Mouse (Mus musculus) layer of hippocampus, postnatal 36 days (tissue): ENCODE results near the gene Usp10. TPM values are rescaled to one million over a fixed set of nuclear protein-coding genes. Genes with fewer than 3 reads are reported as not detected.
A peak's percentile ranks its signal among the peaks of the same experiment; 100 is the strongest.

ENCODE experiments used
- DNase-seq, 2 experiments: peaks; one replicate each; pipeline ENCODE4 v3.0.0; 2022
- total RNA-seq, 2 experiments: library from RNA; stranded (reverse); gene quantifications; 2 replicates each; pipeline ENCODE4 v1.2.3; 2021

Gene Usp10
- total RNA-seq, 2 experiments from 2014 or later: 86.6 to 95.8 TPM

DNA sequence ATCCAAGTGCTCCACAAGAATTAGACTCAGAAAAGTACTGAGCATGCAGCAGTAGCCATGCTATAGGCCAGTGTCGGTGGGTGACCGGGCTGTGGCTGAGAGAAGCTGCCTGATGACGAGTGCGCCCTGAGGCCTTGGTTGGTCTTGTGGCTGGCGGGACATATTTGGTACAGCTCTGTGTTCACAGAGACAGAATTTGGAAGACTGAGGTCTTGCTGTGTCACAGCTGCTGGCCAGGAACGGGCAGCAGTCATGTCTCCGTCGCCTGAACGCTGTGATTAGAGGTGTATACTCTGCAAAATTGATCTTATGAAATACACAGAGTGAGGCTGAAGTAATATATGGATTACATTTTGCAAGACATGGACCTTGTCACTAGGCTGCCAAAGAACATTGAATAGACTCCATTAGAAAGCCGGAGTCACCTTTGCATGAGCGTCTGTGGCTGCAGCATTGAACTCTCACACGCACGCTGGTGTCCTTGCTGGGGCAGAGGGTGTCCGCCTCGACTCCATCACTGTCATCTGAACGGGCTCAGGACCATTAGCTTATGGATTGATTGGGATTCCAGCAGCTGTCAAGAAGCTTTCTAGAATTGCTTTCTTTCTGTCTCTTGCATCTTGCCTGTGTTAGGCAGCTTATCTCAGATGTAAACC lies 6.2 kb downstream of the Usp10 start:
- DNase-seq: no peak

DNA sequence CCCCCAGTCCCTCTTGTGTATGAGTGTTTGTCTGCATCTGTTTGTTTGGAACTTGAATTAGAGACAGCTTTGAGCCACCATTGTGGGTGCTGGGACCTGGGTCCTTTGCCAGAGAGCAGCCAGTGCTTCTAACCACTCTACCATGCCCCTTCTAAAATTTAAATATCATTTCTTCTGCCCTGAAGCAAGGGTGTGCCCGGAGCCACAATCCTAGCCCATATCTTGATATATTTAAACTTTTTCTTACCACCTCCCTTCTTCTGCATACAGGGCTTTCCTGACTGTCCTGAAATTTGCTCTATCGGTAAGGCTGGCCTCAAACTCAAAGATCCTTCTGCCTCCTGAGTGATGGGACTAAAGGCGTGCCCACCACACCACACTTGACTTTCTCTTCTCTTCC lies 7.3 kb downstream of the Usp10 start:
- no peak for DNase-seq

GRCm38 (mm10) chr8:119918155-119918567 lies 8.0 kb downstream of the Usp10 start:
- DNase-seq: no peak

GRCm38 (mm10) chr8:119923259-119923658 lies 13.1 kb downstream of the Usp10 start:
- DNase-seq: no peak

- DNase-seq: no peak
Measured at GRCm38 (mm10) chr8:119925428-119925827, 15.3 kb downstream of the Usp10 start.

- no peak for DNase-seq
Measured at GRCm38 (mm10) chr8:119926474-119926873, 16.3 kb downstream of the Usp10 start.

- DNase-seq: no peak
Measured at GRCm38 (mm10) chr8:119927422-119928092, 17.4 kb downstream of the Usp10 start.

DNA sequence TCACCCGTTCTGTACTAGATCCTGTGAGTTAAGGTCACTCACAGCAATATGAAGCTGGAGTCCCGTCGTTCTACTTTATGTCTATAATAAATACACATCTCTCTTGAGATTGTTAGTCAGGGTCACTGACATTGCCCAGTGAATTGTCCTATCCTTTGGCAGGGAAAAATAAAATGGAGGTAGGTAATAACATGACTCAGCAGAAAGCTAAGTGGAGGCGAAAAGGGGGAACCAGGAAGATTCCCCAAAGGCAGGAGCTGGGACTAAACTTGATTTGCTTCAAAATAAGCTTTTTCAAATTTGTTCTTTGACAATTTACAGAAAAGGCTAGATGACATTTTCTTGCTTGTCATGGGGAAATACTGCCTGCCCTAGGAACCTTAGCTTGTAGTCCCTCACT lies 21.2 kb downstream of the Usp10 start:
- DNase-seq: no peak

DNA sequence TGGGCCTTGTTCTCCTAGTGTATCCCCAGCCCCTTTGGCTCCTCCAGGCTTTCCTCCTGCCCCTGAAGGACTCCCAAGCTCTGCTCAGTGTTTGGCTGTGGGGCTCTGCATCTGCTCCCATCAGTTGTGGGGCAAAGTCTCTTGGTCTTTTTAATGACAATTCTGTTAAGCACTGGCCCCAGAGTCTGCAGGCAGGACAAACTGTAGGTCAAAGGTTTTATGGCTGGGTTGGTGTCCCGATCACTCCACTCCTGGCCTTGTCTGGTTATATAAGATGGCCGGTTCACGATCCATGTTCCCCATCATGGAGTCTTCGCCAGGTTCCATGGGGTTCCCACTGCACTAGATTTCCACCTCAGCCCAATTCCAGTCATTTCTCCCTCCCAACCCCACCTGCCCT lies 23.5 kb downstream of the Usp10 start:
- no peak for DNase-seq

GRCm38 (mm10) chr8:119935541-119935940 lies 25.4 kb downstream of the Usp10 start:
- DNase-seq: no peak

DNA sequence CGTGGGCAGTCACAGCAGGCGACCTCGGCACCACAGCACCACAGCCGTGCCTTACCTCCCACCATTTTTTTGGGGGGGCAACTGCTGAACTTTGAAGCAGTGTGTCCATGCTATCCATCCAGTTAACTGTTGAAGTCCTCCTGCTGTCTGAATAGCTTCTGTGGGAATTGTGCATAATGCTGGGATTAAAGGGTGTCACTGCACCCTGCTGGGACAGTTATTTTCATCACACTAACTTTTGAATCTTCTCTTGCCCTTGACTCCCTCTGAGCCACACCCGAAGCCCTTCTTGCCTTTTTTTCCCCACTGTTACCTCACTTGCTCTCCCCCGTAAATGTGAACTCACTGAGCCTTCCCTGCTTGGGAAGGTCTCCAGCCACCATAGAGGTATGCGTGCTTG lies 28.3 kb downstream of the Usp10 start:
- no peak for DNase-seq

DNA sequence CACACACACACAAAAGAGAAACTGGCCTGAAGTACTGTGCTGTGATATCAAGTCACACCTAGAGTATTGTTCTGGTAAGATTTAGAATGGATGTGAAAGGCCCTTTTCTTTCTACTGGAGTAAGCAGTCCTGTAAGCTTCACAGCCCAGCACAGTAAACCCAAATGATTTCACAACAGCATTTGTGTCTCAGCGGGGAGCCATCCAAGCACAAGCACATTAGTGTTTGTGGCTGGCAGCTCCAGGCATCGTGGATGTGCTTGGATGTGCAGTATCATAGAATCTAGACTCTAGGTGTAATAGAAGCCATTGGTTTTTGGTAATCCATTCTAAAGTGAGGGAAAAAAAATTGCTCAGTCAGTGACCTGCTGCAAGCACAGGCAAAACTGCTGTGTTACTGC lies 29.2 kb downstream of the Usp10 start:
- no peak for DNase-seq

GRCm38 (mm10) chr8:119941471-119941870 lies 31.3 kb downstream of the Usp10 start:
- no peak for DNase-seq

DNA sequence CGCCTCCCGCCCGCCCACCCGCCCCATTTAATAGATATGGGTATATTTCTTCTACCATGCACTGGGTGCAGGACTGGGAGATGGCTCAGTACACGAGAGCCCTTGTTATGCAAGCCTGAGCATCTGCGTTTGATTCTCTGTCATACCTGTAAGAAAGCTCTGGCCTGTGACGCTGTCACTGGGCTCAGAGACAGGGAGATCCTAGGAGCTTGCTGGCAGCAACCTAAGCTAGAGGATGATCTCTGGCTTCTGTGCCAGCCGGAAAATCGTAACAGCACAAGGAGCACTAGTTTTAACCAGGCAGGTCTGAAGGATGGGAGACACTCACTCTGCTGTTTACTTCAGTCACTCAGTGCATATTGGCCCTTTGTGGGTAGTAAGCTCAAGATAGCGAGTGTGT lies 33.5 kb downstream of the Usp10 start:
- DNase-seq: no peak

DNA sequence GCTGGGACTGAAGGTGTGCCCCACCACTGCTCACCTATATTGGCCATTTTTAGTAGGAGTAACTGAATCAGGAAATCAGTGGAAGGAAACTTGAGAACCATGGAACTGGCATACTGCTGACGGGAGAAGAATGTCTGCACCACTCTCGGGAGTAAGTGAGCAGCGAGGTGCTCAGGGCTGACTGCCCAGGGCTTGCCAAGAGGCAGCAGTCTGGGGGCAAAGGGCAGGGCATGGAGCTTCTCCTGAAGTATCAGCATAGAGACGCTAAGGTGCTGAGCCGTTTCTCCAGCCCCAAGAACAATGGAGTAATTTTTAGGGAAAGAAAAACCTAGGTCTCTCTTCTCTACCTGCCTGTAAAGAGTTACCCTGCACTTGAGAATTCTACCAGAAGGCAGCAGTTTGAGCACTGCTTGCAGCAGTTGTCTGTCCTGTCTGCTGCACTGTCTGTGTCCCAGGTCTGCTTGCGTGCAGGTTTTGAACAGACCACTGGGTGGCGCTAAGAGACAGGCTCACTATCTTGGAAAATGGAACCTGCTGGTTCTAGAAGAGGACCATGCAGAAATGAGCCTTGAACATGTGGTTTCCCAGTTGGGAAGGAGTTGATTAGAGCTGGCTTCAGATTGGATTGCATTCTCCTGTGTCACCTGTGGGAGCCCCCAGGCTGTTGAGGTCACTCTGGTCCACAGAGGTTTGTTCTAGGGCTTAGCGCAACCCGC lies 34.1 kb downstream of the Usp10 start:
- peak; percentile 70 to 72 for DNase-seq

DNA sequence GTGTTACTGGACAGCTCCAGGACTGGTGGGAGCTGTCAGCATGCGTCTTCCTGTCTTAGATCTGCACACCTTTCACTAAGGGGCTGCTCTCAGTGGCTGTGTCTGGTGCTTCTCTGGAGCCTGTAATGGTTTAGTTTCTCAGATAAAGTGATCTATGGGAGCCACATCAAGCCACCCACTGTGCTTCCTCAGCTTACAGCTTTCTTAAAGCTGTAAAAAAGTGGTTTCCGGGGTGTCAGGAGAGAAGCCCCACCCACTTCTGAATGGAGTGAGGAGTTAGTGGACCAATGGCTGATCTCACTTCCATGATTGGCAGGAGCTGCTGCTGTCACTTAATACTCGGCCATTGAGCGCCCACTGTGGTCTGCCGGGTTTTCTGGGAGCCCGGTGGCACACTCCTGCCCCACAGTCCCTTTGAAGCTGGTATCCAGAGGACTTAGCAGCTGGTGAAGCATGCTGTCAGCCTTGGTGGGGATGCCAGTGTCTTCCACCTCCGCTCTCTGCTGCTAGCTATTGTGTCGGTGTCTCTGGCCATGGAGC lies 36.2 kb downstream of the Usp10 start:
- no peak for DNase-seq

GRCm38 (mm10) chr8:119947653-119948052 lies 37.5 kb downstream of the Usp10 start:
- no peak for DNase-seq

DNA sequence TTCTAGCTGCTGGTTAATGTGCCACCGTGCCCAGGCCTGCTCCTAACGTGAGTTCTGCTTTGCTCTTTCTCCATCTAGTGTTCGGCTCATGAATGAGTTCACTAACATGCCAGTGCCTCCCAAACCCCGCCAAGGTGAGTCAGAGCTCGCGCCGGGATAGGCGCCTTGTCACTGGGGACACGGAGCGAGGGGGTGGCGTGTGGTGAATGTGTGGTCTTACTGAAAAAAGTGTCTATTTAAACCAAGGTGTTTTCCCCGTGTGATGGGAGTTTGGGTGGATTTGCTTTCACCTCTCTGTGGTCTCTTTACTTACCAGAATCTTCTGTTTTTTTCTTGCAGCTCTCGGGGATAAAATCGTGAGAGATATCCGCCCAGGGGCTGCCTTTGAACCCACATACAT lies 38.2 kb downstream of the Usp10 start:
- no peak for DNase-seq

GRCm38 (mm10) chr8:119952282-119952681 lies 42.1 kb downstream of the Usp10 start:
- DNase-seq: no peak

DNA sequence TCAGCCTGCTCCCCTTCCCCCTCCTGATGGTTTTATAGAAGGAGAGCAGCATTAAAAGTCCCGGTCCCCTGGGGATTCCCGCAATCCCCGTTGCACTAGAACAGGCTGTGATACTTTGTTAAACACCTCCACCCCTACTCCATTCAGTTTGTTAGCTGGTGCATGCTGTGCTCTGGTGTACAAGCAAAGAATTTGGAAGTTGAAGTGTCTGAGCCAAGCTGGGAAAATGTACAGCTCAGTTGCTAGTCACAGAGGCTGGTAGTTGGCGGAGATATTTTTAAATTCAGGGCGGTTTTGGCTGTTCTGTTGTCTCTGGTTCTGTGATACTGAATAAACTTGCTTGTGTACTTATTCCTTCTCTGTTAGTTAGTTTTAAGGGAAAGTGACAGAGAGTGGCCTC lies 42.6 kb downstream of the Usp10 start:
- peak; percentile 40 to 63 for DNase-seq

DNA sequence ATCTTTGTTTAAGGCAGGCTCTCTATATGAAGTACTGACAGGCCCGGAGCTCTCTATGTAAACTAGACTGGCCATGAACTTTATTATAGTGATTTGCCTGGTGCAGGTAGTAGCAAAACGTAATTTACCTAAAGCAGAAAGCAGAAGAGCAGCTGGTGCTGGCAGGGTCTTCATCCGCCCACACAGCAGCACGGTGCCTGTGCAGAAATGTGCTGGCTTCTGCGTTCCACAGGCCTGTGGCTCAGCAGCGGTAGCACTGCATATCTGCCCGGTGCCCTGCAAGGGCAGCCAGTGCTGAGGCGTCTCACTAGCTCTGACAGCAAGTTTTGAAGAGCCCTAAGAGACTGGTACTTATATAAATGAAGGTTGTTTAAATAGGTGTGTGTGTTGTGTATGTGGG lies 45.2 kb downstream of the Usp10 start:
- no peak for DNase-seq

DNA sequence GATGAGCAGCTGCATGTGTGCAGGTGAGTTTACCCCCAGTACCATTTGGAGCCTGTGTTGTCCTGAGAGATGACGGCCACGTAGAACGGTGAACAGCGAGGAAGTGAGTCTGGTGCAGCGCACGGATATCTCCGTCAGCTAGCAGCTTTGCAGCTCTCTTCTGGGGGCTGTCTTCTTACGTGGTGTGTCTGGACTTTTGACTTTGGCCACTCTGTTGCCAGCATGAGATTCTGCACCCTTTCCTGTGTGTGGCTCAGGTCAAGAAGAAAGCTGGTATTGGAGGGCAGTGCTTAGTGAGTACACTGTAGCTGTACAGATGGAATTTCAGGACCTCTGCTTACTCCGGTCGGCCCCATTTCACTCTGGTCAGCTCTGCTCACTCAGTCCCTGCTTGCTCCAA lies 47.9 kb downstream of the Usp10 start:
- DNase-seq: no peak

DNA sequence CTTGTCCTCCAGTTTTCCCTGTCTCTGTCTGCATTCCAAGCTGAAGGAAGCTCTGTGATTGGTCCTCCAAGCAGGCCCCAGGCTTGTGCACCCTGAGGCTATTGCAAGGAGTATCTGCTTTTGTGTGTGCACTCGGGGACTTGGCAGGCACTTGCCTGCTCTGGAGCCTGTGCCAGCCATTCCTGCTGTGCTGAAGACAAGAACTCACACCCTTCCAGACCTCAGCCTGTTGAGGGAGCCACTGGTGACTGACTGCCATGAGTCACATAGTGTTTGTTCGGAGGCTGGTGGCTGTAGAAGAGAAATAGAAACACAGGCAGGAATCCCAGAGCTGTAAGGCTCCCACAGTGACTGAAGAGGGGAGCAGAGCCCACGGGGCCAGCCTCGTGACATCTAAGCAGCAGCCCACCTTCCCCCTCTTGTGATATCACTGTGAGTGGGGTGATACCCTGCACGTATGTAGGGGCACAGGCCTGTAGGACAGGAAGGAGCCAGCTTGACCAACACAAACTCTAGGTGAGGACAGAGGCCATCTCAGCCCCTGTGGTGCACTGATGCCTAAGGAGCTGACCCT lies 50.5 kb downstream of the Usp10 start:
- DNase-seq: peak in 1 of 2 experiments; percentile 55
